Mouse (Mus musculus): ENCODE data around the gene Ncoa3.

The Ncoa3 gene

DNA sequence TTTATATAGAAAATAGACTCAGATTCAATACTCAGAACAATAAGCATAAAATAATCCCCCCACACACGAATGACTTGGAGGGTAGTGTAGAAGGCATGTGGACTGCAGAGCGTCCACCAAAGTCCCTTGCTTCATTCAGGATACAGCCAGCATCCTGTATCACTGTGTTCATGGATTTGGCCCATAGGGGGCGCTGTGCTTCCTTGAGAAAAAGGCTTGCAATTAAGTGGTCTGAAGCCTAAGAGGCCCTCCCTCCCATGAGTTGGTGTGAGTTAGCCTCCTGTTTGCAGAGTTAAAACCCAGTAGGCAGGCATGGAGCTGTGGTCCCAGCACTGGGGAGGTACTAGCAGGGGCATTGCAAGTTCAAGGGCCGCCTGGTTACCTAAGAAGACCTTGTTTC, 115.9 kb downstream of the Ncoa3 start:
- DNase-seq = peak; percentile 49 to 60

GRCm38 (mm10) chr2:166110764-166111163, 118.3 kb downstream of the Ncoa3 start:
- DNase-seq = no peak

DNA sequence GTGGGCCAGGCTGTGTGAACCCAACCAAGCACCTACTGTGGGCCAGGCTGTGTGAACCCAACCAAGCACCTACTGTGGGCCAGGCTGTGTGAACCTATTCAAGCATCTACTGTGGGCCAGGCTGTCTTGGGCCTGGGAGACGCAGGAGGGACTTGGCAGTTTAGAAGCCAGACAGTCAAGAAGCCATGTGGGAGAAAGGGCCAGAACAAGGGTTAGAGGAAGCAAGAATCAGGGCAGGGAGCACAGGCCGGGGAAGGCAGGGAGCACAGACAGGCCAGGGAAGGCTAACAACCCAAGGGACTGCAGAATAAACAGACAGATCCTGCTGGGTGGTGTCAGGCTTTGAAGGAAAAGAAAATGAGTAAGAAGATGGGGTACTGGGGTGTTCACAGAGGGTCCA, 118.8 kb downstream of the Ncoa3 start:
- DNase-seq = no peak

- DNase-seq = no peak
Measured at GRCm38 (mm10) chr2:166111831-166112250, 119.4 kb downstream of the Ncoa3 start.

GRCm38 (mm10) chr2:166112986-166113385, 120.5 kb downstream of the Ncoa3 start:
- no peak for DNase-seq

- DNase-seq = no peak
Measured at GRCm38 (mm10) chr2:166115571-166116277, 123.3 kb downstream of the Ncoa3 start.

GRCm38 (mm10) chr2:166116278-166116608, 123.8 kb downstream of the Ncoa3 start:
- DNase-seq = no peak

DNA sequence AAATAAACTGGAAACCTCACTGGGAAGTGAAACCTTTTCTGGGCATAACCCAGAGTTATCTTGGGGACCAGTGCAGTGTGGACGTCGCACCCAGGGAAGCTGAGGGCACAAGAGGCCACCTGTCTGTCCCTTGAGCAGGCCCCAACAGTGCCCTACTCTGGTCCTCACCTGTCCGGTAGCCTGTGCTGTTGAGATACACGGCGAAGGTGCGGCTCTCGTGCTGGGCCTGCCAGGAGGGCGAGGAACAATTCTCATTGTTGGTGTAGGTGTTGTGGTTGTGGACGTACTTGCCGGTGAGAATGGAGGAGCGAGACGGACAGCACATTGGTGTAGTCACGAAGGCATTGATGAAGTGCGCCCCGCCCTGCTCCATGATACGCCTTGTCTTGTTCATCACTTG, 124.3 kb downstream of the Ncoa3 start:
- DNase-seq = no peak

GRCm38 (mm10) chr2:166119992-166120391, 127.6 kb downstream of the Ncoa3 start:
- DNase-seq = no peak

- DNase-seq = no peak
Measured at GRCm38 (mm10) chr2:166121681-166122355, 129.4 kb downstream of the Ncoa3 start.

- DNase-seq = no peak
Measured at GRCm38 (mm10) chr2:166122781-166123180, 130.3 kb downstream of the Ncoa3 start.
